Mouse (Mus musculus) limb, embryonic 12.5 days (tissue): ENCODE measurements around the gene Pcnx. TPM values are rescaled to one million over a fixed set of nuclear protein-coding genes. Genes with fewer than 3 reads are reported as not detected.
"Not testable (repeated sequence)": the region's sequence is repeated elsewhere in the genome, so short reads cannot be mapped to it uniquely, and the experiment has no call there.

Experiments
- ATAC-seq: fragments of 200-750 bp; cut with Nextera tagmentation; 2 replicates; pipeline ENCODE4 v1.8.0; 2017; ENCODE audit warnings: low read depth, moderate TSS enrichment; ENCODE audit not compliant: insufficient number of reproducible peaks, insufficient read depth, low FRiP score, low TSS enrichment
- H3K27ac ChIP-seq: fragments of 300-500 bp; sonication (generic); 2 replicates; pipeline ENCODE4 v1.5.1; 2016; ENCODE audit warnings: mild to moderate bottlenecking, moderate library complexity
- H3K27me3 ChIP-seq: fragments of 300-500 bp; sonication (generic); 2 replicates; pipeline ENCODE4 v1.6.1; 2016; ENCODE audit warnings: mild to moderate bottlenecking, moderate library complexity
- H3K36me3 ChIP-seq: fragments of 300-500 bp; sonication (generic); 2 replicates; pipeline ENCODE4 v1.6.1; 2016; ENCODE audit warnings: mild to moderate bottlenecking, moderate library complexity
- H3K4me1 ChIP-seq: fragments of 300-500 bp; sonication (generic); replicated peaks from 2 replicates; pipeline ENCODE4 v1.6.1; 2016
- H3K4me2 ChIP-seq: fragments of 300-500 bp; sonication (generic); 2 replicates; pipeline ENCODE4 v1.6.1; 2016; ENCODE audit warnings: mild to moderate bottlenecking, moderate library complexity
- H3K4me3 ChIP-seq: fragments of 300-500 bp; sonication (generic); replicated peaks from 2 replicates; pipeline ENCODE4 v1.5.1; 2016; ENCODE audit warnings: mild to moderate bottlenecking
- H3K9ac ChIP-seq: fragments of 300-500 bp; sonication (generic); replicated peaks from 2 replicates; pipeline ENCODE4 v1.6.1; 2016; ENCODE audit warnings: mild to moderate bottlenecking, moderate library complexity
- H3K9me3 ChIP-seq: fragments of 300-500 bp; sonication (generic); 2 replicates; pipeline ENCODE4 v1.6.1; 2016; ENCODE audit warnings: mild to moderate bottlenecking, moderate library complexity
- WGBS: fragments of 180-500 bp; shearing (Covaris S2); methylation state at CpG from one replicate; pipeline ENCODE4 v1.1.7; 2016; 5-methylcytosine and 5-hydroxymethylcytosine counted together
- polyA plus RNA-seq: library from polyadenylated mRNA; unstranded; fragments of >200 nt; fragmentation: Nextera tagmentation; extraction: Ambion mirVana; gene quantifications from 2 replicates; pipeline ENCODE4 v1.2.1, GENCODE M21; 2016

Gene Pcnx
- polyA plus RNA-seq, 1 experiment from 2014 or later, result 12.7 TPM

GRCm38 (mm10) chr12:81997497-81997896 lies 137.7 kb downstream of the Pcnx start:
- H3K27ac ChIP-seq, result no peak overlapping the region
- 72% methylated on average over 3 of the region's 3 CpGs for WGBS
- H3K27me3 ChIP-seq, result no peaks in the 10 kb centered on the region
- no peaks in the 10 kb centered on the region for H3K4me1 ChIP-seq
- no peak overlapping the region for H3K9ac ChIP-seq
- no peaks in the 10 kb centered on the region for H3K9me3 ChIP-seq
- H3K4me2 ChIP-seq, result no peak overlapping the region
- H3K36me3 ChIP-seq, result peaks cover 49% of the 10 kb centered on the region
- H3K4me3 ChIP-seq, result no peak overlapping the region
- no peak for ATAC-seq

GRCm38 (mm10) chr12:82002697-82003096 lies 142.9 kb downstream of the Pcnx start:
- peak; percentile 88 for ATAC-seq
- H3K9me3 ChIP-seq, H3K27ac ChIP-seq, H3K27me3 ChIP-seq, H3K36me3 ChIP-seq, H3K4me3 ChIP-seq, H3K4me1 ChIP-seq, H3K9ac ChIP-seq, H3K4me2 ChIP-seq: not testable (repeated sequence)
- WGBS, result no CpG with 5 or more reads among the region's 6 CpGs

DNA sequence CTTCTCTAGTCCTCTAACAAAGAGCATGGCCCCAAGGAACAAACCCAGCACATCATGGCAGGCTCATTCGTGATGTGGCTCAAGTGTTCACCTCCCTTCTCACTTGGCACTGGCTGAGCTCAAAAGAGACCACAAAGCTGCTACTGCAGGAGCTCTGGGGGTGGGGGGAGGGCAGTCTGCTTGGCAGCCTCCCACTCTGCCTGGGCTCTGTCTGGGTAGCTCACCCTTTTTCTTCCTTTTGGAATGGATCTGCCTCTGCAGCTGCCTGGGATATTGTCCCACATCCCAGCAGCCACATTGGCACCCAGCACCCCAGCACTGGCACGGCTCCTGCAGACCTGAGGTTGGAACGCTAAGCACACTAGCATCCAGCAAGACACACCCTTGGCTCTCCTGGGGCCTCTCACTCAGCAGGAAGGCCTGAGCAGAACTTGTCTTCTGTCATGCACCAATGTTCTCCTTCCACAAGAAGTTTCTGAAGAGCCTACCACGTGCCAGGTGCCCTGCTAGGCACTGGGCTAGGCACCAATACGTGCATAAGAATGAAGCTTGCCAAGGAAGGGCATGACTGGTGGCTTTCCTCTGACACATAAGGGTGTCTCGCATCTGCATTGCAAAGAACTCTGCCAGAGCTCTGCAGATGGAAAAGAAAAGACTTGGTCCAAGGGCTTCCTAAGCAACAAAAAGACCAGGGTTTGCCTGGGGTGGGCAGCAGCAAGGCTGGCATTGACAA lies 166.2 kb downstream of the Pcnx start:
- not testable (repeated sequence) for H3K9ac ChIP-seq, H3K9me3 ChIP-seq, ATAC-seq, H3K4me1 ChIP-seq, H3K4me3 ChIP-seq, H3K4me2 ChIP-seq, H3K36me3 ChIP-seq, H3K27ac ChIP-seq, H3K27me3 ChIP-seq
- WGBS, result no CpG with 5 or more reads among the region's 6 CpGs

- not testable (repeated sequence) for H3K4me3 ChIP-seq
These were observed 173.7 kb downstream of the Pcnx start for GRCm38 (mm10) chr12:82033524-82033923.

GRCm38 (mm10) chr12:82033973-82034372 lies 174.2 kb downstream of the Pcnx start:
- not testable (repeated sequence) for H3K4me2 ChIP-seq, H3K9ac ChIP-seq, ATAC-seq, H3K36me3 ChIP-seq, H3K4me1 ChIP-seq, H3K27ac ChIP-seq, H3K4me3 ChIP-seq, H3K27me3 ChIP-seq, H3K9me3 ChIP-seq
- WGBS, result no CpG with 5 or more reads among the region's 6 CpGs

More at GRCm38 (mm10) chr12:82033524-82033923, 173.7 kb downstream of the Pcnx start:
- H3K4me2 ChIP-seq, H3K27me3 ChIP-seq, H3K27ac ChIP-seq, H3K9me3 ChIP-seq, H3K36me3 ChIP-seq, H3K9ac ChIP-seq, H3K4me1 ChIP-seq: not testable (repeated sequence)
- WGBS, result no CpG with 5 or more reads among the region's 6 CpGs
- ATAC-seq, result peak; percentile 64; the same call in 1 of the 2 replicates

DNA sequence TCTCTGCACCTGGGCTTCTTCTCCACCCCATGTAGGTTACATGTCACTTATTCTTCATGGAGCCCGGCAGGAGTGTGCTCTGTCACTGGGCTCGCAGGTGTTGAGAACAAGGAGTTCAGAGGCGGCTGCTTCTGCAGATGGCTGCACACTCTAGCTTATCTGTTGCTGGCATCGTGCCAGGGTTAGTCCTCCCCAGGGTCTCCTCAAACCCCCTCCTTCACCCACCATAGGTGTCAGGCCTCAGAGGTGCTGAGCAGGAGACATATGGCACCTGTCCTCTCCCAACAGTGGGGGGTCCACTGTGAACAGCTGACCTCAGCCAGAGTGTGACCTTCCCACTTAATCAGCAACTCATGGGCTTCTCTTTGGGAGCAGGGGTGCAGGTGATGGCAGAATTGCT lies 184.3 kb downstream of the Pcnx start:
- not testable (repeated sequence) for H3K27me3 ChIP-seq, H3K9ac ChIP-seq, H3K4me2 ChIP-seq, H3K4me3 ChIP-seq, H3K4me1 ChIP-seq, H3K27ac ChIP-seq, H3K36me3 ChIP-seq, H3K9me3 ChIP-seq, ATAC-seq
- WGBS, result no CpG with 5 or more reads among the region's 4 CpGs

Other genes with a start within 250 kb of the Pcnx start
- gene Ttc9, start 228.8 kb upstream of the Pcnx start, polyA plus RNA-seq, result 0.84 and 0.91 TPM in 2 replicates
- 0.91 and 0.98 TPM in 2 replicates for gene Map3k9, start 78.8 kb upstream of the Pcnx start, polyA plus RNA-seq